Mouse (Mus musculus) hindbrain, embryonic 14.5 days (tissue): ENCODE measurements around the gene Socs5. TPM values are rescaled to one million over a fixed set of nuclear protein-coding genes. Genes with fewer than 3 reads are reported as not detected.

Experiments used
- ATAC-seq: fragments of 200-750 bp; cut with Nextera tagmentation; 2 replicates; pipeline ENCODE4 v1.8.0; 2017; ENCODE audit warnings: moderate number of reproducible peaks, mild to moderate bottlenecking, moderate TSS enrichment, moderate library complexity; ENCODE audit not compliant: low FRiP score
- DNase-seq: peaks from one replicate; pipeline ENCODE4 v3.0.0-alpha.2; 2015; ENCODE audit warnings: low spot score
- H3K27ac ChIP-seq: fragments of 300-500 bp; sonication (generic); 2 replicates; pipeline ENCODE4 v1.5.1; 2014; ENCODE audit warnings: mild to moderate bottlenecking, moderate library complexity
- H3K27me3 ChIP-seq: fragments of 300-500 bp; sonication (generic); 2 replicates; pipeline ENCODE4 v1.6.1; 2014; ENCODE audit warnings: mild to moderate bottlenecking, low read length, mixed read lengths; ENCODE audit not compliant: control insufficient read depth, insufficient read depth
- H3K36me3 ChIP-seq: fragments of 300-500 bp; sonication (generic); replicated peaks from 2 replicates; pipeline ENCODE4 v1.6.1; 2014; ENCODE audit not compliant: control insufficient read depth, insufficient read depth
- H3K4me1 ChIP-seq: fragments of 300-500 bp; sonication (generic); replicated peaks from 2 replicates; pipeline ENCODE4 v1.6.1; 2014; ENCODE audit warnings: antibody characterized with exemption, low read length, mixed read lengths; ENCODE audit not compliant: control insufficient read depth, insufficient read depth
- H3K4me2 ChIP-seq: fragments of 300-500 bp; sonication (generic); replicated peaks from 2 replicates; pipeline ENCODE4 v1.6.1; 2014; ENCODE audit warnings: mild to moderate bottlenecking, moderate library complexity
- H3K4me3 ChIP-seq: fragments of 300-500 bp; sonication (generic); replicated peaks from 2 replicates; pipeline ENCODE4 v1.5.1; 2014; ENCODE audit warnings: mild to moderate bottlenecking, low read length
- H3K9ac ChIP-seq: fragments of 300-500 bp; sonication (generic); 2 replicates; pipeline ENCODE4 v1.6.1; 2014
- H3K9me3 ChIP-seq: fragments of 300-500 bp; sonication (generic); 2 replicates; pipeline ENCODE4 v1.6.1; 2016; ENCODE audit warnings: low read length; ENCODE audit not compliant: control insufficient read depth
- WGBS: fragments of 180-500 bp; shearing (Covaris S2); extraction: QIAGEN DNeasy Blood & Tissue Kit; methylation state at CpG from one replicate; pipeline ENCODE4 v1.1.7; 2014; 5-methylcytosine and 5-hydroxymethylcytosine counted together
- polyA plus RNA-seq: library from polyadenylated mRNA; unstranded; fragments of >200 nt; fragmentation: Nextera tagmentation; extraction: Ambion mirVana; gene quantifications from 2 replicates; pipeline ENCODE4 v1.2.1, GENCODE M21; 2014

The Socs5 gene
- polyA plus RNA-seq, 1 experiment from 2014 or later: 22.1 TPM

- ATAC-seq (no peak), DNase-seq (no peak)
- H3K36me3 ChIP-seq: no peaks in the 10 kb centered on the region
- no peak overlapping the region for H3K27ac ChIP-seq
- no peak overlapping the region for H3K4me3 ChIP-seq
- H3K27me3 ChIP-seq: no peaks in the 10 kb centered on the region
- H3K9ac ChIP-seq: no peak overlapping the region
- no peaks in the 10 kb centered on the region for H3K4me1 ChIP-seq
- no peak overlapping the region for H3K4me2 ChIP-seq
- H3K9me3 ChIP-seq: no peaks in the 10 kb centered on the region
- 89% methylated on average over 8 of the region's 8 CpGs for WGBS
These were observed 39.0 kb downstream of the Socs5 start for GRCm38 (mm10) chr17:87146415-87147021.

GRCm38 (mm10) chr17:87149762-87150161 is 42.3 kb downstream of the Socs5 start:
- 90% methylated on average over 12 of the region's 12 CpGs for WGBS
- ATAC-seq: no peak

GRCm38 (mm10) chr17:87152984-87153383 is 45.5 kb downstream of the Socs5 start:
- WGBS: 60% methylated on average over 5 of the region's 5 CpGs
- Histone ChIP-seq H3K9me3 (no peaks in the 10 kb centered on the region), H3K4me2 (no peak overlapping the region), H3K27ac (no peak overlapping the region), H3K27me3 (no peaks in the 10 kb centered on the region), H3K4me3 (no peak overlapping the region), H3K4me1 (no peaks in the 10 kb centered on the region), H3K9ac (no peak overlapping the region), H3K36me3 (no peaks in the 10 kb centered on the region)
- DNase-seq (no peak), ATAC-seq (no peak)

More at GRCm38 (mm10) chr17:87149762-87150161, 42.3 kb downstream of the Socs5 start:
- Histone ChIP-seq H3K27ac (no peak overlapping the region), H3K9ac (no peak overlapping the region), H3K27me3 (no peaks in the 10 kb centered on the region), H3K4me2 (no peak overlapping the region), H3K4me3 (no peak overlapping the region), H3K36me3 (no peaks in the 10 kb centered on the region), H3K9me3 (no peaks in the 10 kb centered on the region), H3K4me1 (no peaks in the 10 kb centered on the region)
- no peak for DNase-seq

GRCm38 (mm10) chr17:87155664-87156063 is 48.2 kb downstream of the Socs5 start:
- no peaks in the 10 kb centered on the region for H3K36me3 ChIP-seq
- no peak overlapping the region for H3K27ac ChIP-seq
- no peaks in the 10 kb centered on the region for H3K27me3 ChIP-seq
- H3K9ac ChIP-seq: no peak overlapping the region
- H3K4me1 ChIP-seq: no peaks in the 10 kb centered on the region
- WGBS: 81% methylated on average over 3 of the region's 3 CpGs
- no peak overlapping the region for H3K4me2 ChIP-seq
- DNase-seq (no peak), ATAC-seq (no peak)
- no peak overlapping the region for H3K4me3 ChIP-seq
- H3K9me3 ChIP-seq: no peaks in the 10 kb centered on the region

GRCm38 (mm10) chr17:87157739-87158138 is 50.3 kb downstream of the Socs5 start:
- WGBS: 79% methylated on average over 13 of the region's 13 CpGs
- H3K27ac ChIP-seq: no peak overlapping the region
- no peak overlapping the region for H3K9ac ChIP-seq
- ATAC-seq (no peak), DNase-seq (no peak)
- no peak overlapping the region for H3K4me2 ChIP-seq
- no peaks in the 10 kb centered on the region for H3K4me1 ChIP-seq
- no peaks in the 10 kb centered on the region for H3K9me3 ChIP-seq
- no peaks in the 10 kb centered on the region for H3K36me3 ChIP-seq
- H3K27me3 ChIP-seq: no peaks in the 10 kb centered on the region
- no peak overlapping the region for H3K4me3 ChIP-seq

- H3K4me2 ChIP-seq: no peak overlapping the region
These were observed 51.1 kb downstream of the Socs5 start for GRCm38 (mm10) chr17:87158597-87158996.

GRCm38 (mm10) chr17:87160270-87160669 is 52.8 kb downstream of the Socs5 start:
- ATAC-seq (no peak), DNase-seq (no peak)
- H3K36me3 ChIP-seq: no peaks in the 10 kb centered on the region
- 85% methylated on average over 3 of the region's 3 CpGs for WGBS
- H3K4me1 ChIP-seq: no peaks in the 10 kb centered on the region
- H3K9ac ChIP-seq: no peak overlapping the region
- H3K27me3 ChIP-seq: no peaks in the 10 kb centered on the region
- H3K4me3 ChIP-seq: no peak overlapping the region
- no peak overlapping the region for H3K4me2 ChIP-seq
- H3K27ac ChIP-seq: no peak overlapping the region
- no peaks in the 10 kb centered on the region for H3K9me3 ChIP-seq

More at GRCm38 (mm10) chr17:87158597-87158996, 51.1 kb downstream of the Socs5 start:
- DNase-seq (no peak), ATAC-seq (no peak)
- Histone ChIP-seq H3K27ac (no peak overlapping the region), H3K4me3 (no peak overlapping the region), H3K36me3 (no peaks in the 10 kb centered on the region), H3K4me1 (no peaks in the 10 kb centered on the region), H3K9ac (no peak overlapping the region), H3K27me3 (no peaks in the 10 kb centered on the region), H3K9me3 (no peaks in the 10 kb centered on the region)
- WGBS: 95% methylated on average over 14 of the region's 14 CpGs

GRCm38 (mm10) chr17:87164312-87164922 is 56.9 kb downstream of the Socs5 start:
- Histone ChIP-seq H3K27ac (no peak overlapping the region), H3K36me3 (no peaks in the 10 kb centered on the region), H3K4me1 (no peaks in the 10 kb centered on the region), H3K9ac (no peak overlapping the region), H3K9me3 (no peaks in the 10 kb centered on the region), H3K4me3 (no peak overlapping the region), H3K27me3 (no peaks in the 10 kb centered on the region), H3K4me2 (no peak overlapping the region)
- DNase-seq (no peak), ATAC-seq (no peak)
- 83% methylated on average over 7 of the region's 7 CpGs for WGBS

- Histone ChIP-seq H3K4me2 (no peak overlapping the region), H3K4me1 (no peaks in the 10 kb centered on the region), H3K27me3 (no peaks in the 10 kb centered on the region), H3K4me3 (no peak overlapping the region), H3K9ac (no peak overlapping the region), H3K27ac (no peak overlapping the region), H3K36me3 (no peaks in the 10 kb centered on the region), H3K9me3 (peaks cover 7% of the 10 kb centered on the region; the same call in 1 of the 2 replicates)
- 98% methylated on average over 5 of the region's 5 CpGs for WGBS
- ATAC-seq: no peak
- DNase-seq: no peak
These were observed 59.9 kb downstream of the Socs5 start for GRCm38 (mm10) chr17:87167407-87167806.
